18 mouse cellular contexts compared by ENCODE assay signal in genomic region chr12:110154963-110155325, GRCm38 (mm10).
A peak's percentile ranks its signal among the peaks of the same experiment; 100 is the strongest.
DNase-seq lines count a peak whose midpoint lies in the region; ATAC-seq and TF ChIP-seq lines count a peak whose summit lies in the region.
"Had no signal": no experiment of that assay in that cellular context is flagged by ENCODE, and none has a peak within 500 bp of the region (broad histone marks: within the 10 kb centered on the region; RNA-seq: fewer than 3 reads in every experiment).

No protein-coding gene starts in this region.

- H3K27me3 ChIP-seq in midbrain, embryonic 10.5 days (ENCODE audit: low read depth, poor library complexity, severe bottlenecking) = no peaks in the 10 kb centered on the region
- H3K27me3 ChIP-seq in midbrain, postnatal 0 days (ENCODE audit: insufficient read depth, low read length) = no peaks in the 10 kb centered on the region
- peaks cover 89% of the 10 kb centered on the region for H3K27me3 ChIP-seq in limb, embryonic 10.5 days (ENCODE audit: low read depth, poor library complexity, severe bottlenecking)
- H3K27me3 ChIP-seq: embryonic facial prominence, embryonic 15.5 days; forebrain, embryonic 12.5 days; hindbrain, embryonic 15.5 days; liver, embryonic 15.5 days had no signal

- WGBS in midbrain, embryonic 10.5 days = 89% methylated on average over 4 of the region's 4 CpGs
- 79% methylated on average over 4 of the region's 4 CpGs for WGBS in midbrain, postnatal 0 days
- WGBS in limb, embryonic 10.5 days = 78% methylated on average over 4 of the region's 4 CpGs

- H3K9ac ChIP-seq in midbrain, postnatal 0 days (replicated peaks; ENCODE audit: low read length, poor library complexity, severe bottlenecking) = no peak overlapping the region
- H3K9ac ChIP-seq: embryonic facial prominence, embryonic 15.5 days; forebrain, embryonic 12.5 days; hindbrain, embryonic 15.5 days; liver, embryonic 15.5 days had no signal

- intact Hi-C loops in gastrocnemius, postnatal 36 days (cut with DNase I) = no loop called here

- no peaks in the 10 kb centered on the region for H3K9me3 ChIP-seq in midbrain, embryonic 10.5 days (replicated peaks)
- no peaks in the 10 kb centered on the region for H3K9me3 ChIP-seq in midbrain, postnatal 0 days (ENCODE audit: low read length)
- H3K9me3 ChIP-seq in limb, embryonic 10.5 days (replicated peaks) = no peaks in the 10 kb centered on the region; the same call in 1 of the 2 replicates
- H3K9me3 ChIP-seq: forebrain, embryonic 12.5 days; heart, embryonic 10.5 days; hindbrain, embryonic 15.5 days; liver, embryonic 15.5 days had no signal

- no peak overlapping the region for H3K4me2 ChIP-seq in midbrain, postnatal 0 days (ENCODE audit: low read depth, low read length, poor library complexity, severe bottlenecking)
- H3K4me2 ChIP-seq: embryonic facial prominence, embryonic 15.5 days; forebrain, embryonic 12.5 days; hindbrain, embryonic 15.5 days; liver, embryonic 15.5 days had no signal

- no peak for ATAC-seq in midbrain, postnatal 0 days (ENCODE audit: low FRiP score)

- TF ChIP-seq CTCF in midbrain, postnatal 0 days (IDR thresholded peaks at IDR 0.05) = no peak

- H3K4me3 ChIP-seq in midbrain, embryonic 10.5 days = no peak overlapping the region
- no peak overlapping the region for H3K4me3 ChIP-seq in midbrain, postnatal 0 days (ENCODE audit: low read depth, low read length)
- H3K4me3 ChIP-seq in limb, embryonic 10.5 days = no peak overlapping the region
- H3K4me3 ChIP-seq: embryonic facial prominence, embryonic 15.5 days; forebrain, embryonic 12.5 days; heart, embryonic 10.5 days; hindbrain, embryonic 15.5 days; liver, embryonic 15.5 days had no signal

- H3K27ac ChIP-seq in midbrain, embryonic 10.5 days (replicated peaks) = peak overlapping the region; percentile 38; the same call in 1 of the 2 replicates
- H3K27ac ChIP-seq in midbrain, postnatal 0 days (ENCODE audit: low read depth, low read length) = no peak overlapping the region
- H3K27ac ChIP-seq in limb, embryonic 10.5 days = 0 out of 2 replicates have a peak overlapping the region, but pooled peaks have one; percentile 1
- H3K27ac ChIP-seq: embryonic facial prominence, embryonic 15.5 days; forebrain, embryonic 12.5 days; heart, embryonic 10.5 days; hindbrain, embryonic 15.5 days; liver, embryonic 15.5 days; macrophage had no signal

- peak; percentile 17 for DNase-seq in gastrocnemius, postnatal 10 days
- DNase-seq in gastrocnemius, postnatal 36 days = no peak
- DNase-seq in midbrain, embryonic 10.5 days (ENCODE audit: low spot score) = no peak
- no peak for DNase-seq in midbrain, postnatal 0 days (ENCODE audit: low spot score)
- DNase-seq in adrenal gland, postnatal 36 days = peak; percentile 58 to 60
- DNase-seq in limb, embryonic 10.5 days (ENCODE audit: low spot score) = no peak
- DNase-seq in frontal cortex, adult 2 months (ENCODE audit: extremely low spot score in 1 of 2, low spot score in 1 of 2) = no peak
- DNase-seq: cerebellum, adult 11 months; left cerebral cortex, postnatal 4 days; midbrain, embryonic 14.5 days; right cerebral cortex, postnatal 25 days; thymus, postnatal 36 days had no signal

- H3K36me3 ChIP-seq in midbrain, embryonic 10.5 days = no peaks in the 10 kb centered on the region
- H3K36me3 ChIP-seq in midbrain, postnatal 0 days (ENCODE audit: insufficient read depth, low read length) = no peaks in the 10 kb centered on the region
- H3K36me3 ChIP-seq in limb, embryonic 10.5 days = no peaks in the 10 kb centered on the region
- H3K36me3 ChIP-seq: embryonic facial prominence, embryonic 15.5 days; forebrain, embryonic 12.5 days; heart, embryonic 10.5 days; hindbrain, embryonic 15.5 days; liver, embryonic 15.5 days had no signal

- peaks cover 14% of the 10 kb centered on the region for H3K4me1 ChIP-seq in midbrain, embryonic 10.5 days
- no peaks in the 10 kb centered on the region for H3K4me1 ChIP-seq in midbrain, postnatal 0 days (ENCODE audit: insufficient read depth, low read length)
- H3K4me1 ChIP-seq in limb, embryonic 10.5 days = peaks cover 43% of the 10 kb centered on the region
- H3K4me1 ChIP-seq: liver, embryonic 15.5 days had no signal

Comparison
In these comparisons a context has a peak if more than half of its experiments do, and no peak if none do; other contexts are left out.
1. DNase-seq: peak in gastrocnemius, postnatal 10 days (single experiment) and adrenal gland, postnatal 36 days (2 of 2); none in gastrocnemius, postnatal 36 days (0 of 2), midbrain, embryonic 10.5 days (single experiment), midbrain, postnatal 0 days (single experiment), limb, embryonic 10.5 days (single experiment) and frontal cortex, adult 2 months (0 of 2).